Mouse (Mus musculus): Measurements from ENCODE around the gene Setd3.

DNA sequence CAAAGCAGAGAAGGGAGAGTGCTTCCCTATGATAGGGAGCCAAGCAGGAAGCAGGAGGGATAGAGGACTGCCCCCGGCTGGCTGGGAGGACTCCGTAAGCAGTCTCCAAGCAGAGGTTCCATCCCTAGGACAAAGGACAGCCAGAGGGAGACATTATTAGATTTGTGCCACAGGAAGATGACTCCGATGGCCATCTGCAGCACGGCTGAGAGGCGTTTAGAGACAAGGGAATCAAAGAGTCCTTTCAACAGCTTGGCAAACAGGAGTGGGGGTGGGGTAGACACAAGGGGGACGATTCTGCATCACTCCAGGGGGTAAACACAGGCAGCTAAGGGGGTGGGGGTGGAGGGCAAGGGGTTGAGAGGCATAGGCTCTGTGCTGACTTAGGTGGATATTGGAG lies 115.1 kb downstream of the Setd3 start:
- TF ChIP-seq GATA1 (IDR thresholded peaks at IDR 0.05; ENCODE audit: borderline replicate concordance, low read length) (no peak), FLI1 (IDR thresholded peaks at IDR 0.05; ENCODE audit: low read length) (no peak)

Measured in megakaryocyte, embryonic 14.5 days (primary cell).